Mouse (Mus musculus) kidney, adult 10 weeks (tissue): ENCODE measurements around the gene Esf1. TPM values are rescaled to one million over a fixed set of nuclear protein-coding genes. Genes with fewer than 3 reads are reported as not detected.

Experiments used
- polyA plus RNA-seq: library from polyadenylated mRNA; stranded (reverse); fragments of 350-450 nt; fragmentation: Illumina TruSeq; extraction: RNeasy Lipid Tissue Mini Kit (QIAGEN cat#74804); gene quantifications from one replicate; pipeline ENCODE4 v1.2.3, GENCODE M21; 2014; ENCODE audit warnings: low read depth, low replicate concordance

Esf1 gene
- 48.9 TPM for polyA plus RNA-seq

DNA sequence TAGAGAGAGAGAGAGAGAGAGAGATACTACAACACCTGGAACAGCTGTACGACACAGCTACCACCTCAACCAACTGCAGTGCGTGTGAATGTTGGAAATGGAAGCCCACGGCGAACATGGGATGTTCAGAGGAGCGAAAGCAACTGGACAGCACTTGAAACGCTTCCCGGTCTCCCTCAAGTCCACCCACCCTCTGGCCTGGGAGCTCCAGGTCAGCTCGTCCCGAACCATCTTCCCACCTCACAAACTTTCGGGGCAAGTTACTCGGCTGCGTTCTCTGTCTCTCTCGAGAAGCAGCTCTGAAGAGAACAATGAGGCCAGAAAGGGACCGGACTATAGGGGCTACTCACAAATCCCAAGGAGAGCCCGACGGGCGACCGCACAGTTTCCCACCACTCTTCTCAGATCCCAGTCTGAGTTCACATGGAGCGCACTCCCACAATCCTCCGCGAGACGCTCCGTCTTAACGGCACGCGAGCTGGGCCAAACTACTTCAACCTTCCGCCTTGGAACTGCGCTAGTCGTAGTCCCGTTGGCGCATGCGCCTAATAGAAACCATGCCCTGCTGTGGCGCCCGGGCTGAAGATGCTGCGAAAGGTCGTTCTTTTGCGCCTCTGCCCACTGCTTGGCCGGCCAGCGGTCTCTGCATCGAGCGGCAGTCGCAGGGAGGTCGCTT, at the start of gene Esf1, which contains the start of gene Ndufaf5:
Gene Esf1 (minus strand): TSS at position 438 of the 676 bp plus-strand sequence.
Gene Ndufaf5 (plus strand): TSS at position 523 of the 676 bp plus-strand sequence.

GRCm38 (mm10) chr2:140151743-140152142, 18.6 kb downstream of the Esf1 start, which contains the start of gene Gm17374:
Gene Gm17374 (plus strand): TSS chr2:140152043.

Other genes starting within 250 kb of the Esf1 start
- gene Tasp1, start 103.8 kb downstream of the Esf1 start, polyA plus RNA-seq: 22.8 TPM
- gene Gm17374, start 18.5 kb downstream of the Esf1 start, polyA plus RNA-seq: not detected
- 45.7 TPM for gene Ndufaf5, start 85 bp upstream of the Esf1 start, polyA plus RNA-seq
- not detected for gene Sel1l2, start 219.1 kb upstream of the Esf1 start, polyA plus RNA-seq
- gene Macrod2, start 224.7 kb upstream of the Esf1 start, polyA plus RNA-seq: 141 TPM